Mouse (Mus musculus) cortical plate, adult 2 months (tissue): ENCODE measurements around the gene Bmpr2.

ENCODE experiments used
- CTCF ChIP-seq: fragments of 200-500 bp; IDR thresholded peaks from 2 replicates; pipeline ENCODE4 v1.5.1; 2011; ENCODE audit warnings: mild to moderate bottlenecking, control low read depth, low read length; ENCODE audit not compliant: insufficient read depth; ENCODE audit errors: extremely low read depth
- POLR2A ChIP-seq: fragments of 200-500 bp; IDR thresholded peaks from 2 replicates; pipeline ENCODE4 v1.6.1; 2011; ENCODE audit warnings: mild to moderate bottlenecking, low read length, control low read depth; ENCODE audit not compliant: insufficient read depth; ENCODE audit errors: extremely low read depth

DNA sequence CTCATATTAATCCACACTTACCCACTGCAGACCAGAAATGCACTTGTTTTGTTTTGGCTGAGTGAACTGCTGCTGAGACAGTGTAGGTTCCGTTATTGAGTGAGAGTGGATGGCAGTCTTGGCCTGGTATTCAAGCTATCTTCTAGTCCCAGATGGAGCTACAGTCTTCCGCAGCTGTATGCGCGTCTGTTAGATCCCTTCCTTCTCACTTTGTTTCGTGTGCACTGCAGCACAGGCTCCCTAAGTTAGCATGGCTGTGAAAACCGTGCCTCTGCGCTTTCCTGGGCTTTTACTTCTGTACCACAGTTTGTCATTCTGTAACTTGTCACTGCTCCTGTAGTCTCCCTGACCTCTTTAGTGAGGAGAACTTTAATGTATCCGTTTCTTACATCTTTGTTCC lies 85.1 kb downstream of the Bmpr2 start:
- no peak for TF ChIP-seq CTCF
- TF ChIP-seq POLR2A = no peak
